10 mouse cellular contexts compared by ENCODE assay signal in genomic region chr17:48300861-48301260, GRCm38 (mm10). TPM values are rescaled to one million over a fixed set of nuclear protein-coding genes. Genes with fewer than 3 reads are reported as not detected.
DNase-seq lines count a peak whose midpoint lies in the region; ATAC-seq and TF ChIP-seq lines count a peak whose summit lies in the region.
"Had no signal": no experiment of that assay in that cellular context is flagged by ENCODE, and none has a peak within 500 bp of the region (broad histone marks: within the 10 kb centered on the region; RNA-seq: fewer than 3 reads in every experiment).

No protein-coding gene starts in this region.

- H3K27me3 ChIP-seq in forebrain, embryonic 10.5 days (ENCODE audit: poor library complexity, severe bottlenecking): no peaks in the 10 kb centered on the region
- no peaks in the 10 kb centered on the region for H3K27me3 ChIP-seq in forebrain, embryonic 13.5 days
- no peaks in the 10 kb centered on the region for H3K27me3 ChIP-seq in CH12.LX (replicated peaks)
- H3K27me3 ChIP-seq in liver, adult 2 months (ENCODE audit: control insufficient read depth, insufficient read depth, low read length): no peaks in the 10 kb centered on the region

- DNase-seq in forebrain, embryonic 10.5 days (ENCODE audit: extremely low spot score, low spot score): no peak
- DNase-seq in CH12.LX (ENCODE audit: extremely low read depth): peak; percentile 71
- DNase-seq in liver, adult 2 months (ENCODE audit: extremely low read depth, low read depth, low spot score): peak; percentile 6
- peak; percentile 32 to 55 for DNase-seq in spleen, postnatal 10 days (ENCODE audit: low spot score in 2 of 2)
- DNase-seq in kidney, postnatal 14 days: no peak
- no peak for DNase-seq in cerebellum, adult 11 months
- DNase-seq in right cerebral cortex, adult 18-20 months: no peak
- DNase-seq: gastrocnemius, postnatal 14 days had no signal

- WGBS in forebrain, embryonic 10.5 days: 81% methylated on average over 9 of the region's 9 CpGs
- 80% methylated on average over 9 of the region's 9 CpGs for WGBS in forebrain, embryonic 13.5 days
- WGBS in liver, adult 2 months: 68% methylated on average over 9 of the region's 9 CpGs

- peak overlapping the region; percentile 22; the same call in 1 of the 2 replicates for H3K4me3 ChIP-seq in forebrain, embryonic 10.5 days
- no peak overlapping the region for H3K4me3 ChIP-seq in forebrain, embryonic 13.5 days
- H3K4me3 ChIP-seq in CH12.LX (replicated peaks in 1 of 3; ENCODE audit: low read depth in 2 of 3, low read length in 2 of 3, poor library complexity in 1 of 3): peak overlapping the region in 2 of 3 experiments; percentile 55 to 58
- no peak overlapping the region for H3K4me3 ChIP-seq in liver, adult 2 months (ENCODE audit: insufficient read depth, low read depth, low read length)

- no peaks in the 10 kb centered on the region for H3K36me3 ChIP-seq in forebrain, embryonic 10.5 days (replicated peaks)
- no peaks in the 10 kb centered on the region for H3K36me3 ChIP-seq in forebrain, embryonic 13.5 days (ENCODE audit: poor library complexity, severe bottlenecking)
- peaks cover 0 to 24% of the 10 kb centered on the region in 2 experiments for H3K36me3 ChIP-seq in CH12.LX (replicated peaks in 1 of 2; ENCODE audit: control insufficient read depth in 1 of 2, insufficient read depth in 1 of 2, low read length in 1 of 2)
- H3K36me3 ChIP-seq in liver, adult 2 months (ENCODE audit: control insufficient read depth, insufficient read depth, low read length): no peaks in the 10 kb centered on the region

- no peak overlapping the region for H3K4me2 ChIP-seq in forebrain, embryonic 13.5 days
- H3K4me2 ChIP-seq in CH12.LX (ENCODE audit: insufficient read depth, low read depth, poor library complexity, severe bottlenecking): peak overlapping the region; percentile 33

- dilution Hi-C loops in CH12.LX (cut with MboI; ENCODE audit: extremely low pct_ligation_motif_present, extremely low pct_unique_long_range_greater_than_20kb, low sequenced_read_pairs): no loop called here

- no peak for TF ChIP-seq POLR2A in CH12.LX (IDR thresholded peaks at IDR 0.05; ENCODE audit: low read depth, low read length)
- TF ChIP-seq POLR2A in liver, adult 2 months (IDR thresholded peaks at IDR 0.05; ENCODE audit: extremely low read depth, insufficient read depth, low read length): no peak

- TF ChIP-seq RAD21 in CH12.LX (IDR thresholded peaks at IDR 0.05; ENCODE audit: low read depth, low read length): no peak

- H3K9ac ChIP-seq in forebrain, embryonic 13.5 days: no peak overlapping the region
- H3K9ac ChIP-seq in CH12.LX (ENCODE audit: insufficient read depth, low read depth): no peak overlapping the region
- no peak overlapping the region for H3K9ac ChIP-seq in liver, adult 2 months (ENCODE audit: low read depth, low read length)

- peaks cover 21% of the 10 kb centered on the region for H3K4me1 ChIP-seq in forebrain, embryonic 10.5 days
- no peaks in the 10 kb centered on the region for H3K4me1 ChIP-seq in forebrain, embryonic 13.5 days
- H3K4me1 ChIP-seq in CH12.LX (ENCODE audit: control insufficient read depth in 1 of 2, insufficient read depth in 2 of 2): peaks cover 15 to 46% of the 10 kb centered on the region in 2 experiments
- H3K4me1 ChIP-seq in liver, adult 2 months (ENCODE audit: control insufficient read depth, insufficient read depth, low read length): no peaks in the 10 kb centered on the region

- in situ Hi-C loops in CH12.LX (cut with MboI; ENCODE audit: low pct_ligation_motif_present, low pct_unique_long_range_greater_than_20kb, low sequenced_read_pairs): no loop called here

- ATAC-seq in forebrain, embryonic 13.5 days: no peak

- peak; percentile 36; the same call in 1 of the 2 replicates for TF ChIP-seq EP300 in CH12.LX (IDR thresholded peaks at IDR 0.05; ENCODE audit: low read length)

- no peak for TF ChIP-seq CTCF in CH12.LX (conservative IDR thresholded peaks at IDR 0.05 in 1 of 2, IDR thresholded peaks at IDR 0.05 in 1 of 2; ENCODE audit: low read depth in 2 of 2, low read length in 2 of 2)
- TF ChIP-seq CTCF in liver, adult 2 months (IDR thresholded peaks at IDR 0.05; ENCODE audit: low read depth, low read length): no peak

- H3K27ac ChIP-seq in forebrain, embryonic 10.5 days: peak overlapping the region; percentile 70
- H3K27ac ChIP-seq in forebrain, embryonic 13.5 days: no peak overlapping the region
- no peak overlapping the region for H3K27ac ChIP-seq in CH12.LX (ENCODE audit: insufficient read depth, low read depth)
- H3K27ac ChIP-seq in liver, adult 2 months (replicated peaks; ENCODE audit: insufficient read depth, low read depth, low read length): no peak overlapping the region

- H3K79me2 ChIP-seq in CH12.LX (replicated peaks; ENCODE audit: control insufficient read depth, extremely low read depth, insufficient read depth, poor library complexity, severe bottlenecking): no peaks in the 10 kb centered on the region
- no peaks in the 10 kb centered on the region for H3K79me2 ChIP-seq in liver, adult 2 months (ENCODE audit: control insufficient read depth, insufficient read depth, low read length)

- H3K9me3 ChIP-seq in forebrain, embryonic 10.5 days: no peaks in the 10 kb centered on the region
- no peaks in the 10 kb centered on the region for H3K9me3 ChIP-seq in forebrain, embryonic 13.5 days (replicated peaks)
- peaks cover 5% of the 10 kb centered on the region for H3K9me3 ChIP-seq in CH12.LX (replicated peaks; ENCODE audit: low read length)

TF ChIP-seq in CH12.LX, 34 proteins besides CTCF, POLR2A, EP300 and RAD21 (continues in another document):
- TF ChIP-seq ZKSCAN1 (IDR thresholded peaks at IDR 0.05; ENCODE audit: borderline replicate concordance, low read depth, low read length): no peak
- TF ChIP-seq ETS1 (conservative IDR thresholded peaks at IDR 0.05; ENCODE audit: low read depth, low read length): 0 out of 2 replicates have a peak, but pooled peaks have one; percentile 6
- TF ChIP-seq SMC3 (IDR thresholded peaks at IDR 0.05; ENCODE audit: low read depth, low read length): no peak
- TF ChIP-seq ZNF384 (IDR thresholded peaks at IDR 0.05; ENCODE audit: low read depth, low read length): no peak
- peak; percentile 59 for TF ChIP-seq ELF1 (IDR thresholded peaks at IDR 0.05; ENCODE audit: low read depth, low read length)
- no peak for TF ChIP-seq MAX (IDR thresholded peaks at IDR 0.05; ENCODE audit: low read length)
- peak; percentile 31; the same call in 1 of the 2 replicates for TF ChIP-seq MEF2A (IDR thresholded peaks at IDR 0.05; ENCODE audit: borderline replicate concordance, low read depth, low read length)
- no peak for TF ChIP-seq ZMIZ1 (IDR thresholded peaks at IDR 0.05; ENCODE audit: low read depth, low read length)
- TF ChIP-seq PAX5 (IDR thresholded peaks at IDR 0.05; ENCODE audit: low read length): no peak
- TF ChIP-seq BHLHE40 (IDR thresholded peaks at IDR 0.05; ENCODE audit: low read depth, low read length): peak; percentile 38; the same call in 1 of the 2 replicates
- 0 out of 2 replicates have a peak, but pooled peaks have one; percentile 37 for TF ChIP-seq KAT2A (IDR thresholded peaks at IDR 0.05; ENCODE audit: insufficient replicate concordance, low read length)
- no peak for TF ChIP-seq CHD2 (IDR thresholded peaks at IDR 0.05; ENCODE audit: low read length)

RNA-seq across cellular contexts. Expression of gene Treml2, which starts 1.6 kb away (rescaled TPM):
- polyA plus RNA-seq in forebrain, embryonic 10.5 days (2016; fragmentation: Nextera tagmentation; extraction: Ambion mirVana): 0.42 and 0.57 TPM in 2 replicates
- polyA plus RNA-seq in forebrain, embryonic 13.5 days (2015; fragmentation: Nextera tagmentation; extraction: Ambion mirVana): 0.12 TPM in 1 of 2 replicates, not detected in the other
- total RNA-seq in CH12.LX (2012; rRNA removed): 1.3 and 2.4 TPM in 2 replicates
- 5.5 and 6.4 TPM in 2 replicates for total RNA-seq in CH12.LX (2014; rRNA removed)
- 9.8 and 10.2 TPM in 2 replicates for polyA plus RNA-seq in CH12.LX (2012; ENCODE audit: insufficient read length, low read depth)
- total RNA-seq in liver, adult 2 months (2014; rRNA removed): 0.09 and 0.20 TPM in 2 replicates
- polyA plus RNA-seq in liver, adult 2 months (2012; rRNA removed): 0.26 and 0.34 TPM in 2 replicates

RNA-seq across cellular contexts. Expression of gene B430306N03Rik, which starts 15.1 kb away (rescaled TPM):
- 0.06 TPM in 1 of 2 replicates, not detected in the other for polyA plus RNA-seq in forebrain, embryonic 10.5 days (2016; fragmentation: Nextera tagmentation; extraction: Ambion mirVana)
- polyA plus RNA-seq in forebrain, embryonic 13.5 days (2015; fragmentation: Nextera tagmentation; extraction: Ambion mirVana): 0.04 TPM in 1 of 2 replicates, not detected in the other
- total RNA-seq in CH12.LX (2012; rRNA removed) (0.08 TPM in 1 of 2 replicates, not detected in the other), CH12.LX (2014; rRNA removed) (0.21 and 0.35 TPM in 2 replicates)
- polyA plus RNA-seq in CH12.LX (2012; ENCODE audit: insufficient read length, low read depth): 1.0 and 1.6 TPM in 2 replicates
- total RNA-seq in liver, adult 2 months (2014; rRNA removed): 0.83 and 1.0 TPM in 2 replicates
- polyA plus RNA-seq in liver, adult 2 months (2012; rRNA removed): 0.90 and 1.9 TPM in 2 replicates
- polyA plus RNA-seq: neural tube, embryonic 14.5 days had no signal

RNA-seq across cellular contexts. Expression of gene Treml4, which starts 36.8 kb away (rescaled TPM):
- polyA plus RNA-seq in forebrain, embryonic 10.5 days (2016; fragmentation: Nextera tagmentation; extraction: Ambion mirVana): 0.11 TPM in 1 of 2 replicates, not detected in the other
- 0.18 TPM in 1 of 2 replicates, not detected in the other for polyA plus RNA-seq in forebrain, embryonic 13.5 days (2015; fragmentation: Nextera tagmentation; extraction: Ambion mirVana)
- total RNA-seq in CH12.LX (2012; rRNA removed) (0.13 TPM in 1 of 2 replicates, not detected in the other), CH12.LX (2014; rRNA removed) (0.22 and 0.55 TPM in 2 replicates)
- 1.1 TPM in 2 replicates for polyA plus RNA-seq in CH12.LX (2012; ENCODE audit: insufficient read length, low read depth)
- 4.2 and 4.4 TPM in 2 replicates for total RNA-seq in liver, adult 2 months (2014; rRNA removed)
- 2.8 and 4.6 TPM in 2 replicates for polyA plus RNA-seq in liver, adult 2 months (2012; rRNA removed)
- total RNA-seq: gastrocnemius, postnatal 14 days had no signal

RNA-seq across cellular contexts. Expression of gene Trem2, which starts 45.3 kb away (rescaled TPM):
- 0.87 and 1.2 TPM in 2 replicates for polyA plus RNA-seq in forebrain, embryonic 10.5 days (2016; fragmentation: Nextera tagmentation; extraction: Ambion mirVana)
- 2.1 and 2.3 TPM in 2 replicates for polyA plus RNA-seq in forebrain, embryonic 13.5 days (2015; fragmentation: Nextera tagmentation; extraction: Ambion mirVana)
- not detected in 2 replicates for total RNA-seq in CH12.LX (2012; rRNA removed)
- not detected in 2 replicates for total RNA-seq in CH12.LX (2014; rRNA removed)
- polyA plus RNA-seq in CH12.LX (2012; ENCODE audit: insufficient read length, low read depth): not detected in 2 replicates
- 0.74 and 2.2 TPM in 2 replicates for total RNA-seq in liver, adult 2 months (2014; rRNA removed)
- polyA plus RNA-seq in liver, adult 2 months (2012; rRNA removed): 0.15 and 0.34 TPM in 2 replicates

RNA-seq across cellular contexts. Expression of gene Trem3, which starts 53.3 kb away (rescaled TPM):
- polyA plus RNA-seq in forebrain, embryonic 10.5 days (2016; fragmentation: Nextera tagmentation; extraction: Ambion mirVana): not detected in 2 replicates
- polyA plus RNA-seq in forebrain, embryonic 13.5 days (2015; fragmentation: Nextera tagmentation; extraction: Ambion mirVana): not detected in 2 replicates
- not detected in 2 replicates for total RNA-seq in CH12.LX (2012; rRNA removed)
- total RNA-seq in CH12.LX (2014; rRNA removed): not detected in 2 replicates
- polyA plus RNA-seq in CH12.LX (2012; ENCODE audit: insufficient read length, low read depth): not detected in 2 replicates
- 0.34 TPM in 1 of 2 replicates, not detected in the other for total RNA-seq in liver, adult 2 months (2014; rRNA removed)
- polyA plus RNA-seq in liver, adult 2 months (2012; rRNA removed): 0.09 and 0.21 TPM in 2 replicates
- total RNA-seq: gastrocnemius, postnatal 14 days had no signal
- polyA plus RNA-seq: neural tube, embryonic 14.5 days had no signal

Comparison
In these comparisons a context has a peak if more than half of its experiments do, and no peak if none do; other contexts are left out.
1. H3K4me3 ChIP-seq: peak in forebrain, embryonic 10.5 days (single experiment) and CH12.LX (2 of 3); none in forebrain, embryonic 13.5 days (single experiment) and liver, adult 2 months (single experiment).
2. DNase-seq: peak in CH12.LX (single experiment), liver, adult 2 months (single experiment) and spleen, postnatal 10 days (2 of 2); none in forebrain, embryonic 10.5 days (single experiment), kidney, postnatal 14 days (single experiment), cerebellum, adult 11 months (single experiment) and right cerebral cortex, adult 18-20 months (single experiment).